Mouse (Mus musculus) forebrain, embryonic 15.5 days (tissue): ENCODE measurements around the gene Nav2. TPM values are rescaled to one million over a fixed set of nuclear protein-coding genes. Genes with fewer than 3 reads are reported as not detected.

Experiments
- ATAC-seq: fragments of 200-750 bp; cut with Nextera tagmentation; replicated peaks from 2 replicates; pipeline ENCODE4 v1.8.0; 2017; ENCODE audit warnings: mild to moderate bottlenecking, moderate TSS enrichment, moderate library complexity
- H3K27ac ChIP-seq: fragments of 300-500 bp; sonication (generic); replicated peaks from 2 replicates; pipeline ENCODE4 v1.5.1; 2015; ENCODE audit warnings: mild to moderate bottlenecking, inconsistent platforms
- H3K27me3 ChIP-seq: fragments of 300-500 bp; sonication (generic); 2 replicates; pipeline ENCODE4 v1.6.1; 2015; ENCODE audit warnings: inconsistent platforms
- H3K36me3 ChIP-seq: fragments of 300-500 bp; sonication (generic); 2 replicates; pipeline ENCODE4 v1.6.1; 2015; ENCODE audit warnings: mild to moderate bottlenecking, inconsistent platforms
- H3K4me1 ChIP-seq: fragments of 300-500 bp; sonication (generic); 2 replicates; pipeline ENCODE4 v1.6.1; 2015; ENCODE audit warnings: inconsistent platforms
- H3K4me2 ChIP-seq: fragments of 300-500 bp; sonication (generic); replicated peaks from 2 replicates; pipeline ENCODE4 v1.6.1; 2015; ENCODE audit warnings: mild to moderate bottlenecking, inconsistent platforms
- H3K4me3 ChIP-seq: fragments of 300-500 bp; sonication (generic); 2 replicates; pipeline ENCODE4 v1.5.1; 2015; ENCODE audit warnings: mild to moderate bottlenecking, inconsistent platforms
- H3K9ac ChIP-seq: fragments of 300-500 bp; sonication (generic); replicated peaks from 2 replicates; pipeline ENCODE4 v1.6.1; 2015; ENCODE audit warnings: mild to moderate bottlenecking, inconsistent platforms
- H3K9me3 ChIP-seq: fragments of 300-500 bp; sonication (generic); 2 replicates; pipeline ENCODE4 v1.6.1; 2016; ENCODE audit warnings: inconsistent platforms
- WGBS: fragments of 180-500 bp; shearing (Covaris S2); methylation state at CpG from one replicate; pipeline ENCODE4 v1.1.7; 2015; ENCODE audit warnings: mixed read lengths; 5-methylcytosine and 5-hydroxymethylcytosine counted together
- polyA plus RNA-seq: library from polyadenylated mRNA; unstranded; fragments of >200 nt; fragmentation: Nextera tagmentation; extraction: Ambion mirVana; gene quantifications from 2 replicates; pipeline ENCODE4 v1.2.1, GENCODE M21; 2015

Gene Nav2
- polyA plus RNA-seq, 1 experiment from 2014 or later: 27.3 TPM

- Histone ChIP-seq H3K4me3 (no peak overlapping the region), H3K36me3 (no peaks in the 10 kb centered on the region), H3K9ac (no peak overlapping the region), H3K27me3 (peaks cover 11% of the 10 kb centered on the region; the same call in 1 of the 2 replicates), H3K4me2 (no peak overlapping the region), H3K4me1 (peaks cover 24% of the 10 kb centered on the region), H3K27ac (no peak overlapping the region), H3K9me3 (no peaks in the 10 kb centered on the region)
- no peak for ATAC-seq
- WGBS: 86% methylated on average over 15 of the region's 15 CpGs
Measured at GRCm38 (mm10) chr7:48877786-48878390, 30.6 kb upstream of the Nav2 start.

- Histone ChIP-seq H3K9me3 (no peaks in the 10 kb centered on the region), H3K9ac (no peak overlapping the region), H3K4me1 (peaks cover 21% of the 10 kb centered on the region), H3K27me3 (peaks cover 23% of the 10 kb centered on the region; the same call in 1 of the 2 replicates), H3K4me2 (peak overlapping the region; percentile 34), H3K27ac (no peak overlapping the region), H3K4me3 (peak overlapping the region; percentile 27), H3K36me3 (no peaks in the 10 kb centered on the region)
- 34% methylated on average over 3 of the region's 3 CpGs for WGBS
- ATAC-seq: no peak
Measured at GRCm38 (mm10) chr7:48879574-48879973, 28.9 kb upstream of the Nav2 start.

GRCm38 (mm10) chr7:48880591-48881481, 27.7 kb upstream of the Nav2 start:
- H3K27me3 ChIP-seq: peaks cover 31% of the 10 kb centered on the region
- H3K4me1 ChIP-seq: peaks cover 21% of the 10 kb centered on the region
- under 1% methylated on average over 76 of the region's 77 CpGs for WGBS
- peak overlapping the region; percentile 55 for H3K9ac ChIP-seq
- peak overlapping the region; percentile 100 for H3K4me2 ChIP-seq
- peak; percentile 98 for ATAC-seq
- H3K9me3 ChIP-seq: no peaks in the 10 kb centered on the region
- peak overlapping the region; percentile 74 for H3K4me3 ChIP-seq
- no peaks in the 10 kb centered on the region for H3K36me3 ChIP-seq
- peak overlapping the region; percentile 57 for H3K27ac ChIP-seq

GRCm38 (mm10) chr7:48881486-48881885, 27.0 kb upstream of the Nav2 start, which contains the start of gene E2f8:
E2f8 (minus strand) TSS chr7:48881596.
- H3K27ac ChIP-seq: peak within 1 kb of the TSS; percentile 57
- peak; percentile 79 for ATAC-seq
- H3K27me3 ChIP-seq: peaks cover 31% of the 10 kb centered on the region
- H3K9ac ChIP-seq: peak within 1 kb of the TSS; percentile 55
- no peaks in the 10 kb centered on the region for H3K9me3 ChIP-seq
- H3K4me3 ChIP-seq: peak within 1 kb of the TSS; percentile 74
- H3K4me2 ChIP-seq: peak within 1 kb of the TSS; percentile 100
- WGBS: under 1% methylated on average over 41 of the region's 41 CpGs
- no peaks in the 10 kb centered on the region for H3K36me3 ChIP-seq
- peaks cover 21% of the 10 kb centered on the region for H3K4me1 ChIP-seq

- no peaks in the 10 kb centered on the region for H3K36me3 ChIP-seq
- 0 out of 2 replicates have a peak overlapping the region, but pooled peaks have one; percentile 2 for H3K9ac ChIP-seq
- ATAC-seq: no peak
- peaks cover 21% of the 10 kb centered on the region for H3K4me1 ChIP-seq
- H3K27me3 ChIP-seq: peaks cover 31% of the 10 kb centered on the region
- H3K9me3 ChIP-seq: no peaks in the 10 kb centered on the region
- WGBS: 2% methylated on average over 28 of the region's 28 CpGs
- H3K4me3 ChIP-seq: peak overlapping the region; percentile 74
- H3K27ac ChIP-seq: no peak overlapping the region
- H3K4me2 ChIP-seq: peak overlapping the region; percentile 100
Measured at GRCm38 (mm10) chr7:48881971-48882609, 26.4 kb upstream of the Nav2 start.

- H3K9ac ChIP-seq: no peak overlapping the region
- H3K4me2 ChIP-seq: no peak overlapping the region
- H3K36me3 ChIP-seq: no peaks in the 10 kb centered on the region
- H3K9me3 ChIP-seq: no peaks in the 10 kb centered on the region
- H3K27me3 ChIP-seq: peaks cover 31% of the 10 kb centered on the region
- peaks cover 21% of the 10 kb centered on the region for H3K4me1 ChIP-seq
- no peak for ATAC-seq
- no peak overlapping the region for H3K27ac ChIP-seq
- WGBS: 85% methylated on average over 4 of the region's 4 CpGs
- no peak overlapping the region for H3K4me3 ChIP-seq
Measured at GRCm38 (mm10) chr7:48883525-48884265, 24.8 kb upstream of the Nav2 start.

GRCm38 (mm10) chr7:48884266-48884611, 24.3 kb upstream of the Nav2 start:
- Histone ChIP-seq H3K4me3 (no peak overlapping the region), H3K4me1 (peaks cover 21% of the 10 kb centered on the region), H3K27me3 (peaks cover 31% of the 10 kb centered on the region), H3K9me3 (no peaks in the 10 kb centered on the region), H3K4me2 (no peak overlapping the region), H3K27ac (no peak overlapping the region), H3K9ac (no peak overlapping the region), H3K36me3 (no peaks in the 10 kb centered on the region)
- ATAC-seq: no peak
- WGBS: 66% methylated on average over 5 of the region's 5 CpGs

- no peaks in the 10 kb centered on the region for H3K9me3 ChIP-seq
- H3K4me3 ChIP-seq: no peak overlapping the region
- WGBS: 53% methylated on average over 8 of the region's 8 CpGs
- no peaks in the 10 kb centered on the region for H3K36me3 ChIP-seq
- peaks cover 12% of the 10 kb centered on the region for H3K4me1 ChIP-seq
- H3K4me2 ChIP-seq: no peak overlapping the region
- peaks cover 20% of the 10 kb centered on the region for H3K27me3 ChIP-seq
- H3K9ac ChIP-seq: no peak overlapping the region
- no peak overlapping the region for H3K27ac ChIP-seq
- no peak for ATAC-seq
Measured at GRCm38 (mm10) chr7:48887973-48888372, 20.5 kb upstream of the Nav2 start.

GRCm38 (mm10) chr7:48888751-48889150, 19.8 kb upstream of the Nav2 start:
- whole genome bisulfite sequencing: 90% methylated on average over 2 of the region's 2 CpGs
- Histone ChIP-seq H3K27ac (no peak overlapping the region), H3K27me3 (peaks cover 18% of the 10 kb centered on the region), H3K9me3 (no peaks in the 10 kb centered on the region), H3K4me3 (no peak overlapping the region), H3K4me2 (no peak overlapping the region), H3K36me3 (no peaks in the 10 kb centered on the region), H3K9ac (no peak overlapping the region), H3K4me1 (peaks cover 12% of the 10 kb centered on the region)
- no peak for ATAC-seq

- Histone ChIP-seq H3K4me3 (no peak overlapping the region), H3K4me2 (no peak overlapping the region), H3K4me1 (peaks cover 21% of the 10 kb centered on the region), H3K27me3 (0 out of 2 replicates have a peak, but pooled peaks cover 10% of the 10 kb centered on the region), H3K9me3 (no peaks in the 10 kb centered on the region), H3K36me3 (no peaks in the 10 kb centered on the region), H3K9ac (no peak overlapping the region), H3K27ac (no peak overlapping the region)
- no peak; the same call in 1 of the 2 replicates for ATAC-seq
- WGBS: 22% methylated on average over 5 of the region's 5 CpGs
Measured at GRCm38 (mm10) chr7:48891029-48891428, 17.5 kb upstream of the Nav2 start.

GRCm38 (mm10) chr7:48893093-48893492, 15.4 kb upstream of the Nav2 start:
- Histone ChIP-seq H3K9me3 (no peaks in the 10 kb centered on the region), H3K27ac (no peak overlapping the region), H3K4me3 (no peak overlapping the region), H3K4me2 (no peak overlapping the region), H3K36me3 (no peaks in the 10 kb centered on the region), H3K9ac (no peak overlapping the region), H3K4me1 (peaks cover 33% of the 10 kb centered on the region), H3K27me3 (0 out of 2 replicates have a peak, but pooled peaks cover 10% of the 10 kb centered on the region)
- no peak for ATAC-seq
- WGBS: 84% methylated on average over 7 of the region's 7 CpGs
